Mouse (Mus musculus) ZHBTc4 (cell line): ENCODE data around the gene Rbck1.
A peak's percentile ranks its signal among the peaks of the same experiment; 100 is the strongest.
"Not testable (repeated sequence)": the region's sequence is repeated elsewhere in the genome, so short reads cannot be mapped to it uniquely, and the experiment has no call there.

ENCODE experiments used
- DNase-seq: peaks from one replicate; pipeline ENCODE4 v3.0.0-alpha.2; 2011; ENCODE audit warnings: low read depth, low spot score

Rbck1 gene

DNA sequence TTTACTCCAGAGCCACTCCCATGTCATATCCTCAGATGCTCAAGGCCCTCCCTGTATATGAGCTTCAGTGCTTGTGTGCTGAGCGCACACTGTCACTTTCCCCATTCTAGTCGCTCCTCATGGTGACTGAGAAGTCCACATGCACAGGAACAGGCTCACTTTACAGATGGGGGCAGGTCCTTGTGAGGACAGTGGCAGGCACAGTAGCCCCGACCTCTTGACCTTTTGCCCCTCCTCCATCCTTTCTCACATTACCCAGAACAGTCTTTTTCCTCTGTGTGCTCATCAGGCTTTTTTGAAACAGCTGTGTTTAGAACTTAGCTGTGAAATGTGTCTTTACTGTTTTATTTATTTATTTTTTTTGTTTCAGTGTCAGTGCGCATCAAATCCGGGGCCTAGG is 28.7 kb downstream of the Rbck1 start:
- DNase-seq: no peak

- no peak for DNase-seq
Observed at GRCm38 (mm10) chr2:152302862-152303261, 29.6 kb downstream of the Rbck1 start.

DNA sequence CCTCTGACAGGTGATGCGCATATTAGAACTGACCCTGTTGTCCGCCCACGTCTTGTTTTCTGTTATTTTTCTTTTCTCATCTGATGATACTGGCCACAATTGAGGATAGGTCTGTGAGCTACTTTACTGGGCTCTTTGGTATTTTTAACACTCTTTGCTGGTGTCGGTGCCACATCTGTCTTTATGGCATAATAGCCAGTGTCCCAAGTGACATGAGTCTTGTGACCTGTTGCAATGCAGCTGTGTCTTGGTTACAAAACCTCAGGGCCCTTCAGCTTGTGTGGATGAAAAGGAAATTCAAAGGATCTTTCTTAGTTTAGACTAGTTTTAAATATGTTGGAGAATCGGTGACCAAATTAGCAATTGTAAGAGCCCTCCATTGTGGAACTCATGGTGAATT is 37.9 kb downstream of the Rbck1 start:
- DNase-seq: no peak

DNA sequence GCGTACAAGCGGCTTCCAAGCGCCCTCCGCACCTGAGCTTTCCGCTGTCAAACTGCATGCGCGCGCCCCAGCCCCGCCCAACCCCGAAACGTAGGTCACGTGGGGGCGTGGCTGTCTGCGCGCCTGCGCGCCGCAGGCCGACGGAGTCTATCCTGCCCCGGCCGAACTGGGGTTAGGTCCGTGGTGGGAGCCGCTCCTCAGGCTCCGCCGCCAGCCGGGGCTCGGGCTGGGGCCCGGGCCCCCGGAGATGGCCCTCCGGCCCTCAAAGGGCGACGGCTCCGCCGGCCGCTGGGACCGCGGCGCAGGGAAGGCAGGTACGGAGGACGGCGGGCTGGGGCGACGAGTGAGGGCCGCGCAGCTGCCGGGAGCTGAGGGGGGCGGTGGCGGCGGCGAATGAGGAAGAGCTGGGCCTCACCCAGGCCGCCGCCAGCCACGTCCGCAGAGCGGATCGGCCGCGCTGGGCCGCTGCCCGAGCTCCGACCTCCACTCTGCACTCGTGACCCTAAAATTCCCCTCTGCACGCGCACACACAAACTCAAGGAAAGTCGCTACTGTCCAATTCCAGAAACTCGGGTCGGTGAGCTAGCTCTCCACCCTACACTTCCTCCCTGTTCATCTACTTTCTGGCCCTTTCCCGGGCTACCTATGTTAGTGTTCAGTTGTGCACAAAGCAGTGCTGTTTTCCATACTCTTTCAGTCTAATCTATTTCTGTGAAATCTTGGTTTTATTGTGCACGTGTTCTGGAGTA is 38.6 kb downstream of the Rbck1 start, which contains the start of gene Tbc1d20:
TSS of gene Tbc1d20 (plus strand) at position 102 of the 749 bp plus-strand sequence.
- DNase-seq: peak; percentile 97

- DNase-seq: no peak
Observed at GRCm38 (mm10) chr2:152293179-152293726, 39.2 kb downstream of the Rbck1 start.

DNA sequence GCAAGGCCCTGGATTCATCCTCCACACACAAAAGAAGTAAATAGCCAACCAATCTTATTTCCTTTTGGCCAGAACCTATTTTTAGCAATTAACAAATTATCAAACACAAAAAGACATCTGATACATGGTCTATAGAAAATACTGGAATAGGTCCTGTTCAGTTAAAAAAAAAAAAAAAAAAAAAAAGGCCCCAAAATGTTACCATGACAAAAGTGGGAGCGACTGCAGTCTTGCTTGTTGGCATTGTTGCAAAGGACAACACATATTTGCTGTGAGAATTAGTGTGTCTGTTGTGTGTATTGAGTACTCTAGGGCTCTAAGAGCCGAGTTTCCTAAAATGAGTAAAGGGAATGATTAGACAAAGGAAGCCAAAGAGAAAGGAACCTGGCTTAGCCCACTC is 40.0 kb downstream of the Rbck1 start:
- no peak for DNase-seq

- not testable (repeated sequence) for DNase-seq
Observed at GRCm38 (mm10) chr2:152289623-152290022, 42.8 kb downstream of the Rbck1 start.

DNA sequence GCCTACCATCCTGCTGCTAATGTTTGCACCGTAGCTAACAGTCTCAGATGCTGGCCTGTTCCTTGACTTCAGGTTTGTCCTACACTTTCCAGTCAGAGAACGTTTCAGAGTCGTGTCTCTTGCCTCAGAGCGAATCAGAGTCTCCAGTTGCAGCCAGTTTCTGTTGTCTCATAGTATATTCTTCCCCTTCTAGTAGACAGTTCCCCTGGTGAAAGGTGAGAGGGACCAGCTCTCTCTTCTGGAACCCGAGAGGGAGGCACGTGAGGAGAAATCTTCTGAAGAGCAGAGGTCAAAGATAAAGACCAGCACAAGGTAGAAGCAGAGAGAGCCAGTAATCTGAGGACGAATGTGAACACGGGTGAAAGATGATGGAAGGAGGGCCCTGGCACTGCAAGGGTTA is 44.4 kb downstream of the Rbck1 start:
- no peak for DNase-seq

DNA sequence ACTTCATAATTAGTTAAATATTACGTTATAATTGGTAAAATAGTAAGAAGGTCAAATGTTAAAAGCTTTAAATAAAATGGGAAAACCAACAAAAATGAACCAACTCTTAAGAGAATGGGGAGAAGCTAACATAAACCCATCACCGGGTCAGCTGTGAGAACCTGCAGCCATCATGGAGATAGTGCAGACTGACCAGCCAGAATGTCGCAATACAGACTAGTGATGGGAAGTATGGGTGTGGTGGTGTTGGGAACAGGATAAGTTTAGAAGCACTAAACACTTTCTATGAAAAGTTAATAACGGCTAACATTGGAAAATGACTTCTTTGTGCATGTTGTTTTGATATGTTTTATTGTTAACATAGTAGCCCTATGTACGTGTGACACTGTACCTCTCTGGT is 44.9 kb downstream of the Rbck1 start:
- DNase-seq: no peak

- no peak for DNase-seq
Observed at GRCm38 (mm10) chr2:152281407-152281806, 51.0 kb downstream of the Rbck1 start.

- peak; percentile 23 for DNase-seq
Observed at GRCm38 (mm10) chr2:152273639-152274038, 58.8 kb downstream of the Rbck1 start.
